In the genomic region with DNA sequence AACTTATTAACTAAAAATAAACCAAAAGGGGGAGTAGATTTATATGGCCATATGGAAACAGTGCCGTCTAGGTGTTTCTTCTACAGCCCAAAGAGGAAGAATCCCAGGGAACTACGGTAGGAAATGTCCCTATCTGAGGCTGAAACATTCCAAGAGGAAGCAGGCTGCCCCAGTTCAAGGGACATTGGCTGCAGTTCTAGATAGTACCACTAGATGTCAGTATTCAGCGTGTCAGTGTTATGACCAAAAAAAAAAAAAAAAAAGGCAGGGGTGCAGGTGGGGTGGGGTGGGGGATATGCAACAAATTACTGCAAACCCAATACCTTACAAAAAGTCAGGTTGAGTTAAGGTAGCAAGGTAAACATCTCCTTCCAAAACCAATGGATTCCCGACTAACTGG, we compare ENCODE assay signal across 9 mouse cellular contexts. TPM values are rescaled to one million over a fixed set of nuclear protein-coding genes. Genes with fewer than 3 reads are reported as not detected.
DNase-seq lines count a peak whose midpoint lies in the region; ATAC-seq and TF ChIP-seq lines count a peak whose summit lies in the region.
"Had no signal": no experiment of that assay in that cellular context is flagged by ENCODE, and none has a peak within 500 bp of the region (broad histone marks: within the 10 kb centered on the region; RNA-seq: fewer than 3 reads in every experiment).

No protein-coding gene starts in this region.

- WGBS in kidney, postnatal 0 days, result 21% methylated on average over 4 of the region's 4 CpGs
- WGBS in heart, postnatal 0 days, result 12% methylated on average over 4 of the region's 4 CpGs
- 18% methylated on average over 4 of the region's 4 CpGs for WGBS in stomach, postnatal 0 days
- WGBS in forebrain, embryonic 13.5 days, result 15% methylated on average over 4 of the region's 4 CpGs

- H3K9me3 ChIP-seq in kidney, postnatal 0 days (replicated peaks; ENCODE audit: low read length), result no peaks in the 10 kb centered on the region
- no peaks in the 10 kb centered on the region for H3K9me3 ChIP-seq in heart, postnatal 0 days (replicated peaks; ENCODE audit: control insufficient read depth, low read length)
- H3K9me3 ChIP-seq in stomach, postnatal 0 days (ENCODE audit: control insufficient read depth, low read length), result no peaks in the 10 kb centered on the region
- no peaks in the 10 kb centered on the region for H3K9me3 ChIP-seq in forebrain, embryonic 13.5 days (replicated peaks)
- H3K9me3 ChIP-seq: liver, embryonic 13.5 days had no signal

- no peaks in the 10 kb centered on the region for H3K4me1 ChIP-seq in kidney, postnatal 0 days (replicated peaks; ENCODE audit: insufficient read depth, low read length)
- no peaks in the 10 kb centered on the region for H3K4me1 ChIP-seq in heart, postnatal 0 days (ENCODE audit: control insufficient read depth, insufficient read depth)
- H3K4me1 ChIP-seq in stomach, postnatal 0 days (replicated peaks; ENCODE audit: control insufficient read depth, insufficient read depth), result no peaks in the 10 kb centered on the region
- H3K4me1 ChIP-seq in forebrain, embryonic 13.5 days, result no peaks in the 10 kb centered on the region
- H3K4me1 ChIP-seq: liver, embryonic 13.5 days had no signal

- TF ChIP-seq CTCF in kidney, postnatal 0 days (IDR thresholded peaks at IDR 0.05; ENCODE audit: low read depth), result peak; percentile 70
- peak; percentile 60 for TF ChIP-seq CTCF in heart, postnatal 0 days (IDR thresholded peaks at IDR 0.05; ENCODE audit: low read depth)
- TF ChIP-seq CTCF in stomach, postnatal 0 days (IDR thresholded peaks at IDR 0.05; ENCODE audit: low read depth), result peak; percentile 77

- H3K4me2 ChIP-seq in kidney, postnatal 0 days (ENCODE audit: low read length), result no peak overlapping the region
- H3K4me2 ChIP-seq in heart, postnatal 0 days (ENCODE audit: low read depth, low read length), result no peak overlapping the region
- no peak overlapping the region for H3K4me2 ChIP-seq in stomach, postnatal 0 days (replicated peaks; ENCODE audit: low read depth)
- no peak overlapping the region for H3K4me2 ChIP-seq in forebrain, embryonic 13.5 days
- H3K4me2 ChIP-seq: liver, embryonic 13.5 days had no signal

- TF ChIP-seq EP300 in heart, postnatal 0 days (IDR thresholded peaks at IDR 0.05; ENCODE audit: low read depth), result no peak
- no peak for TF ChIP-seq EP300 in stomach, postnatal 0 days (optimal IDR thresholded peaks at IDR 0.05)

- DNase-seq in kidney, postnatal 0 days (ENCODE audit: low spot score), result peak; percentile 66
- DNase-seq in kidney, postnatal 4 days, result no peak
- DNase-seq in CD4-positive, CD25-positive, alpha-beta regulatory T cell, adult 2 months (ENCODE audit: low read depth, low spot score), result peak; percentile 80
- peak; percentile 7 for DNase-seq in T-cell, adult 2 months (ENCODE audit: low spot score)
- DNase-seq in heart, postnatal 0 days (ENCODE audit: low spot score), result no peak
- no peak for DNase-seq in stomach, postnatal 0 days (ENCODE audit: low spot score)
- DNase-seq in left cerebral cortex, postnatal 36 days (ENCODE audit: low spot score in 2 of 2), result no peak
- DNase-seq: liver, embryonic 13.5 days had no signal

- no peak for ATAC-seq in kidney, postnatal 0 days (replicated peaks; ENCODE audit: low FRiP score, low read depth)
- ATAC-seq in heart, postnatal 0 days (ENCODE audit: insufficient read depth, low read depth), result no peak
- ATAC-seq in stomach, postnatal 0 days (ENCODE audit: low FRiP score, low TSS enrichment), result no peak
- ATAC-seq in forebrain, embryonic 13.5 days, result no peak

- no peaks in the 10 kb centered on the region for H3K36me3 ChIP-seq in kidney, postnatal 0 days (ENCODE audit: insufficient read depth, low read length)
- no peaks in the 10 kb centered on the region for H3K36me3 ChIP-seq in heart, postnatal 0 days (replicated peaks; ENCODE audit: control insufficient read depth, insufficient read depth, low read length)
- no peaks in the 10 kb centered on the region for H3K36me3 ChIP-seq in stomach, postnatal 0 days (ENCODE audit: control insufficient read depth, insufficient read depth, low read length)
- no peaks in the 10 kb centered on the region for H3K36me3 ChIP-seq in forebrain, embryonic 13.5 days (ENCODE audit: poor library complexity, severe bottlenecking)
- H3K36me3 ChIP-seq: liver, embryonic 13.5 days had no signal

- intact Hi-C loops in left cerebral cortex, postnatal 36 days (cut with DNase I), result no loop called here

- no peak overlapping the region for H3K9ac ChIP-seq in kidney, postnatal 0 days (ENCODE audit: low read depth, low read length)
- H3K9ac ChIP-seq in heart, postnatal 0 days (replicated peaks; ENCODE audit: low read depth, low read length), result no peak overlapping the region
- no peak overlapping the region for H3K9ac ChIP-seq in stomach, postnatal 0 days (ENCODE audit: low read length)
- no peak overlapping the region for H3K9ac ChIP-seq in forebrain, embryonic 13.5 days
- H3K9ac ChIP-seq: liver, embryonic 13.5 days had no signal

- no peaks in the 10 kb centered on the region for H3K27me3 ChIP-seq in kidney, postnatal 0 days (ENCODE audit: insufficient read depth, low read length)
- H3K27me3 ChIP-seq in heart, postnatal 0 days (ENCODE audit: control insufficient read depth, insufficient read depth, low read length), result no peaks in the 10 kb centered on the region
- H3K27me3 ChIP-seq in stomach, postnatal 0 days (ENCODE audit: control insufficient read depth, insufficient read depth, low read length), result no peaks in the 10 kb centered on the region
- H3K27me3 ChIP-seq in forebrain, embryonic 13.5 days, result no peaks in the 10 kb centered on the region
- H3K27me3 ChIP-seq: liver, embryonic 13.5 days had no signal

- no peak overlapping the region for H3K4me3 ChIP-seq in kidney, postnatal 0 days (replicated peaks; ENCODE audit: low read depth, low read length)
- no peak overlapping the region for H3K4me3 ChIP-seq in heart, postnatal 0 days (ENCODE audit: low read depth, low read length)
- H3K4me3 ChIP-seq in stomach, postnatal 0 days (ENCODE audit: low read depth, low read length), result no peak overlapping the region
- H3K4me3 ChIP-seq in forebrain, embryonic 13.5 days, result no peak overlapping the region
- H3K4me3 ChIP-seq: liver, embryonic 13.5 days had no signal

- no peak overlapping the region for H3K27ac ChIP-seq in kidney, postnatal 0 days
- no peak overlapping the region for H3K27ac ChIP-seq in heart, postnatal 0 days (ENCODE audit: low read depth)
- H3K27ac ChIP-seq in stomach, postnatal 0 days (replicated peaks), result no peak overlapping the region
- no peak overlapping the region for H3K27ac ChIP-seq in forebrain, embryonic 13.5 days
- H3K27ac ChIP-seq: liver, embryonic 13.5 days had no signal

RNA-seq across cellular contexts. Expression of a gene that starts 15.8 kb away (rescaled TPM):
- 1.5 and 1.9 TPM in 2 replicates for polyA plus RNA-seq in kidney, postnatal 0 days (2015; fragmentation: Nextera tagmentation; extraction: Ambion mirVana)
- 4.2 and 5.0 TPM in 2 replicates for total RNA-seq in heart, postnatal 0 days (2014; rRNA removed; ENCODE audit: low replicate concordance)
- 0.45 and 1.1 TPM in 2 replicates for polyA plus RNA-seq in heart, postnatal 0 days (2015; fragmentation: Nextera tagmentation; extraction: Ambion mirVana)
- polyA plus RNA-seq in stomach, postnatal 0 days (2015; fragmentation: Nextera tagmentation; extraction: Ambion mirVana), result 4.1 and 4.3 TPM in 2 replicates
- total RNA-seq in left cerebral cortex, postnatal 36 days (2021), result 100 to 1,000 TPM; 758 to 767 TPM
- 121 and 149 TPM in 2 replicates for polyA plus RNA-seq in forebrain, embryonic 13.5 days (2015; fragmentation: Nextera tagmentation; extraction: Ambion mirVana)

RNA-seq across cellular contexts. Expression of a gene that starts 33.4 kb away (rescaled TPM):
- 30.4 and 30.8 TPM in 2 replicates for polyA plus RNA-seq in kidney, postnatal 0 days (2015; fragmentation: Nextera tagmentation; extraction: Ambion mirVana)
- total RNA-seq in heart, postnatal 0 days (2014; rRNA removed; ENCODE audit: low replicate concordance), result 112 and 139 TPM in 2 replicates
- polyA plus RNA-seq in heart, postnatal 0 days (2015; fragmentation: Nextera tagmentation; extraction: Ambion mirVana), result 12.9 and 16.0 TPM in 2 replicates
- 14.7 and 20.1 TPM in 2 replicates for polyA plus RNA-seq in stomach, postnatal 0 days (2015; fragmentation: Nextera tagmentation; extraction: Ambion mirVana)
- total RNA-seq in left cerebral cortex, postnatal 36 days (2021), result 100 to 1,000 TPM in 1 of 2 experiments, 10 to 100 TPM in 1; 95.5 to 201 TPM
- 61.3 and 71.1 TPM in 2 replicates for polyA plus RNA-seq in forebrain, embryonic 13.5 days (2015; fragmentation: Nextera tagmentation; extraction: Ambion mirVana)

RNA-seq across cellular contexts. Expression of a gene that starts 40.4 kb away (rescaled TPM):
- polyA plus RNA-seq in kidney, postnatal 0 days (2015; fragmentation: Nextera tagmentation; extraction: Ambion mirVana), result 1.2 and 1.4 TPM in 2 replicates
- 1.7 and 3.7 TPM in 2 replicates for total RNA-seq in heart, postnatal 0 days (2014; rRNA removed; ENCODE audit: low replicate concordance)
- 0.98 and 1.1 TPM in 2 replicates for polyA plus RNA-seq in heart, postnatal 0 days (2015; fragmentation: Nextera tagmentation; extraction: Ambion mirVana)
- 1.5 and 3.0 TPM in 2 replicates for polyA plus RNA-seq in stomach, postnatal 0 days (2015; fragmentation: Nextera tagmentation; extraction: Ambion mirVana)
- 1 to 10 TPM; 6.5 to 7.8 TPM for total RNA-seq in left cerebral cortex, postnatal 36 days (2021)
- polyA plus RNA-seq in forebrain, embryonic 13.5 days (2015; fragmentation: Nextera tagmentation; extraction: Ambion mirVana), result 1.9 and 2.5 TPM in 2 replicates

RNA-seq across cellular contexts. Expression of a gene that starts 46.8 kb away (rescaled TPM):
- polyA plus RNA-seq in kidney, postnatal 0 days (2015; fragmentation: Nextera tagmentation; extraction: Ambion mirVana), result 4.1 and 4.4 TPM in 2 replicates
- total RNA-seq in heart, postnatal 0 days (2014; rRNA removed; ENCODE audit: low replicate concordance), result 0.27 and 3.1 TPM in 2 replicates
- 3.6 and 3.8 TPM in 2 replicates for polyA plus RNA-seq in heart, postnatal 0 days (2015; fragmentation: Nextera tagmentation; extraction: Ambion mirVana)
- polyA plus RNA-seq in stomach, postnatal 0 days (2015; fragmentation: Nextera tagmentation; extraction: Ambion mirVana), result 7.4 and 8.5 TPM in 2 replicates
- 1 to 10 TPM; 5.5 to 8.4 TPM for total RNA-seq in left cerebral cortex, postnatal 36 days (2021)
- 3.5 and 3.9 TPM in 2 replicates for polyA plus RNA-seq in forebrain, embryonic 13.5 days (2015; fragmentation: Nextera tagmentation; extraction: Ambion mirVana)

Comparison
In these comparisons a context has a peak if more than half of its experiments do, and no peak if none do; other contexts are left out.
1. DNase-seq: peak in kidney, postnatal 0 days (single experiment), CD4-positive, CD25-positive, alpha-beta regulatory T cell, adult 2 months (single experiment) and T-cell, adult 2 months (single experiment); none in kidney, postnatal 4 days (0 of 2), heart, postnatal 0 days (single experiment), stomach, postnatal 0 days (single experiment) and left cerebral cortex, postnatal 36 days (0 of 2).
2. RNA of a gene that starts 15.8 kb away (polyA plus RNA-seq): 121 to 149 TPM in forebrain, embryonic 13.5 days; 4.1 to 4.3 TPM in stomach, postnatal 0 days, 1.5 to 1.9 TPM in kidney, postnatal 0 days and 0.45 to 1.1 TPM in heart, postnatal 0 days; every median in the first group is over 10 times any median in the second.
3. Peak in every context shown above with its lines, with median percentiles within 50 percentile points of each other: CTCF ChIP-seq.